Mouse (Mus musculus) heart, embryonic 11.5 days (tissue): ENCODE data around the gene Cyren. TPM values are rescaled to one million over a fixed set of nuclear protein-coding genes. Genes with fewer than 3 reads are reported as not detected.

ENCODE experiments used
- ATAC-seq: fragments of 200-750 bp; cut with Nextera tagmentation; replicated peaks from 2 replicates; pipeline ENCODE4 v1.8.0; 2017; ENCODE audit warnings: moderate library complexity; ENCODE audit not compliant: insufficient number of reproducible peaks, low FRiP score, low TSS enrichment
- H3K27ac ChIP-seq: fragments of 300-500 bp; sonication (generic); 2 replicates; pipeline ENCODE4 v1.5.1; 2014; ENCODE audit warnings: mild to moderate bottlenecking, low read depth, low read length
- H3K27me3 ChIP-seq: fragments of 300-500 bp; sonication (generic); 2 replicates; pipeline ENCODE4 v1.6.1; 2014; ENCODE audit warnings: mild to moderate bottlenecking, low read length, mixed read lengths; ENCODE audit not compliant: control insufficient read depth, insufficient read depth
- H3K36me3 ChIP-seq: fragments of 300-500 bp; sonication (generic); 2 replicates; pipeline ENCODE4 v1.6.1; 2014; ENCODE audit warnings: mild to moderate bottlenecking, low read length, moderate library complexity, mixed read lengths; ENCODE audit not compliant: control insufficient read depth, insufficient read depth
- H3K4me1 ChIP-seq: fragments of 300-500 bp; sonication (generic); 2 replicates; pipeline ENCODE4 v1.6.1; 2014; ENCODE audit warnings: low read length; ENCODE audit not compliant: control insufficient read depth, insufficient read depth
- H3K4me2 ChIP-seq: fragments of 300-500 bp; sonication (generic); 2 replicates; pipeline ENCODE4 v1.6.1; 2014; ENCODE audit warnings: mild to moderate bottlenecking, moderate library complexity
- H3K4me3 ChIP-seq: fragments of 300-500 bp; sonication (generic); 2 replicates; pipeline ENCODE4 v1.5.1; 2014; ENCODE audit warnings: low read depth, low read length
- H3K9ac ChIP-seq: fragments of 300-500 bp; sonication (generic); 2 replicates; pipeline ENCODE4 v1.6.1; 2014; ENCODE audit warnings: mild to moderate bottlenecking, low read depth, low read length, moderate library complexity
- H3K9me3 ChIP-seq: fragments of 300-500 bp; sonication (generic); replicated peaks from 2 replicates; pipeline ENCODE4 v1.6.1; 2016; ENCODE audit warnings: low read length; ENCODE audit not compliant: control insufficient read depth
- WGBS: fragments of 180-500 bp; shearing (Covaris S2); extraction: QIAGEN DNeasy Blood & Tissue Kit; methylation state at CpG from one replicate; pipeline ENCODE4 v1.1.7; 2014; ENCODE audit not compliant: insufficient replicate concordance; 5-methylcytosine and 5-hydroxymethylcytosine counted together
- polyA plus RNA-seq: library from polyadenylated mRNA; unstranded; fragments of >200 nt; fragmentation: Nextera tagmentation; extraction: Ambion mirVana; gene quantifications from 2 replicates; pipeline ENCODE4 v1.2.1, GENCODE M21; 2014

Gene Cyren
- polyA plus RNA-seq, 1 experiment from 2014 or later: 11.2 TPM

GRCm38 (mm10) chr6:34867995-34868350 lies 9.9 kb downstream of the Cyren start:
- no peak overlapping the region for H3K4me2 ChIP-seq
- H3K9me3 ChIP-seq: no peaks in the 10 kb centered on the region
- no peak overlapping the region for H3K9ac ChIP-seq
- H3K36me3 ChIP-seq: no peaks in the 10 kb centered on the region
- H3K27ac ChIP-seq: no peak overlapping the region
- H3K4me1 ChIP-seq: peaks cover 30% of the 10 kb centered on the region
- no peak for ATAC-seq
- 65% methylated on average over 10 of the region's 10 CpGs for WGBS
- H3K4me3 ChIP-seq: no peak overlapping the region
- H3K27me3 ChIP-seq: no peaks in the 10 kb centered on the region

- Histone ChIP-seq H3K9ac (no peak overlapping the region), H3K4me1 (peaks cover 30% of the 10 kb centered on the region), H3K36me3 (no peaks in the 10 kb centered on the region), H3K9me3 (no peaks in the 10 kb centered on the region), H3K27me3 (no peaks in the 10 kb centered on the region), H3K27ac (no peak overlapping the region), H3K4me3 (no peak overlapping the region), H3K4me2 (no peak overlapping the region)
- no peak for ATAC-seq
- WGBS: 76% methylated on average over 16 of the region's 16 CpGs
These were observed 10.4 kb downstream of the Cyren start for GRCm38 (mm10) chr6:34867301-34867994.

- Histone ChIP-seq H3K36me3 (no peaks in the 10 kb centered on the region), H3K27ac (peak overlapping the region; percentile 42; the same call in 1 of the 2 replicates), H3K27me3 (no peaks in the 10 kb centered on the region), H3K4me1 (peaks cover 30% of the 10 kb centered on the region), H3K4me2 (no peak overlapping the region), H3K9me3 (no peaks in the 10 kb centered on the region), H3K9ac (no peak overlapping the region), H3K4me3 (no peak overlapping the region)
- WGBS: 63% methylated on average over 8 of the region's 8 CpGs
- ATAC-seq: no peak
These were observed 11.1 kb downstream of the Cyren start for GRCm38 (mm10) chr6:34866786-34867185.

- 43% methylated on average over 7 of the region's 7 CpGs for WGBS
- Histone ChIP-seq H3K9me3 (no peaks in the 10 kb centered on the region), H3K4me2 (no peak overlapping the region), H3K27me3 (no peaks in the 10 kb centered on the region), H3K27ac (peak overlapping the region; percentile 75), H3K9ac (no peak overlapping the region), H3K36me3 (no peaks in the 10 kb centered on the region), H3K4me3 (no peak overlapping the region), H3K4me1 (peaks cover 30% of the 10 kb centered on the region)
- ATAC-seq: peak; percentile 62
These were observed 11.9 kb downstream of the Cyren start for GRCm38 (mm10) chr6:34865711-34866593.

GRCm38 (mm10) chr6:34865213-34865612 lies 12.6 kb downstream of the Cyren start:
- H3K4me2 ChIP-seq: no peak overlapping the region
- WGBS: 43% methylated on average over 5 of the region's 5 CpGs
- no peak for ATAC-seq
- H3K9me3 ChIP-seq: no peaks in the 10 kb centered on the region
- no peak overlapping the region for H3K4me3 ChIP-seq
- no peaks in the 10 kb centered on the region for H3K36me3 ChIP-seq
- peak overlapping the region; percentile 75 for H3K27ac ChIP-seq
- H3K9ac ChIP-seq: no peak overlapping the region
- peaks cover 29% of the 10 kb centered on the region for H3K4me1 ChIP-seq
- no peaks in the 10 kb centered on the region for H3K27me3 ChIP-seq

- no peaks in the 10 kb centered on the region for H3K9me3 ChIP-seq
- H3K27me3 ChIP-seq: no peaks in the 10 kb centered on the region
- H3K36me3 ChIP-seq: no peaks in the 10 kb centered on the region
- no peak overlapping the region for H3K4me3 ChIP-seq
- no peak for ATAC-seq
- H3K4me1 ChIP-seq: peaks cover 17% of the 10 kb centered on the region
- no peak overlapping the region for H3K9ac ChIP-seq
- no peak overlapping the region for H3K4me2 ChIP-seq
- peak overlapping the region; percentile 12; the same call in 1 of the 2 replicates for H3K27ac ChIP-seq
- 46% methylated on average over 9 of the region's 9 CpGs for WGBS
These were observed 13.9 kb downstream of the Cyren start for GRCm38 (mm10) chr6:34863786-34864514.

GRCm38 (mm10) chr6:34862791-34863403 lies 15.0 kb downstream of the Cyren start, which contains the start of gene Tmem140:
Gene Tmem140 (plus strand): TSS chr6:34863146.
- Histone ChIP-seq H3K36me3 (no peaks in the 10 kb centered on the region), H3K27ac (no peak within 1 kb of the TSS), H3K27me3 (no peaks in the 10 kb centered on the region), H3K4me3 (no peak within 1 kb of the TSS), H3K4me2 (peak within 1 kb of the TSS; percentile 17), H3K9ac (no peak within 1 kb of the TSS), H3K9me3 (no peaks in the 10 kb centered on the region), H3K4me1 (peaks cover 13% of the 10 kb centered on the region)
- 34% methylated on average over 11 of the region's 11 CpGs for WGBS
- no peak for ATAC-seq

GRCm38 (mm10) chr6:34862381-34862780 lies 15.5 kb downstream of the Cyren start:
- peaks cover 13% of the 10 kb centered on the region for H3K4me1 ChIP-seq
- no peak overlapping the region for H3K9ac ChIP-seq
- 85% methylated on average over 6 of the region's 6 CpGs for WGBS
- H3K4me2 ChIP-seq: peak overlapping the region; percentile 17; the same call in 1 of the 2 replicates
- no peaks in the 10 kb centered on the region for H3K27me3 ChIP-seq
- H3K27ac ChIP-seq: no peak overlapping the region
- no peaks in the 10 kb centered on the region for H3K9me3 ChIP-seq
- no peak overlapping the region for H3K4me3 ChIP-seq
- no peaks in the 10 kb centered on the region for H3K36me3 ChIP-seq
- no peak for ATAC-seq
